Mouse (Mus musculus) liver, embryonic 12.5 days (tissue): Measurements from ENCODE around the gene Tmem176a. TPM values are rescaled to one million over a fixed set of nuclear protein-coding genes. Genes with fewer than 3 reads are reported as not detected.

Experiments used
- ATAC-seq: fragments of 200-750 bp; cut with Nextera tagmentation; 2 replicates; pipeline ENCODE4 v1.8.0; 2017; ENCODE audit warnings: moderate number of reproducible peaks, mild to moderate bottlenecking, moderate library complexity
- H3K27ac ChIP-seq: fragments of 300-500 bp; sonication (generic); 2 replicates; pipeline ENCODE4 v1.5.1; 2016; ENCODE audit warnings: mild to moderate bottlenecking
- H3K27me3 ChIP-seq: fragments of 300-500 bp; sonication (generic); replicated peaks from 2 replicates; pipeline ENCODE4 v1.6.1; 2016; ENCODE audit warnings: mild to moderate bottlenecking, moderate library complexity
- H3K36me3 ChIP-seq: fragments of 300-500 bp; sonication (generic); 2 replicates; pipeline ENCODE4 v1.6.1; 2016; ENCODE audit warnings: mild to moderate bottlenecking, moderate library complexity
- H3K4me1 ChIP-seq: fragments of 300-500 bp; sonication (generic); 2 replicates; pipeline ENCODE4 v1.6.1; 2016
- H3K4me2 ChIP-seq: fragments of 300-500 bp; sonication (generic); 2 replicates; pipeline ENCODE4 v1.6.1; 2016; ENCODE audit warnings: mild to moderate bottlenecking, moderate library complexity
- H3K4me3 ChIP-seq: fragments of 300-500 bp; sonication (generic); 2 replicates; pipeline ENCODE4 v1.5.1; 2016; ENCODE audit warnings: mild to moderate bottlenecking, moderate library complexity
- H3K9ac ChIP-seq: fragments of 300-500 bp; sonication (generic); 2 replicates; pipeline ENCODE4 v1.6.1; 2016; ENCODE audit warnings: mild to moderate bottlenecking, moderate library complexity
- H3K9me3 ChIP-seq: fragments of 300-500 bp; sonication (generic); replicated peaks from 2 replicates; pipeline ENCODE4 v1.6.1; 2016; ENCODE audit warnings: mild to moderate bottlenecking, moderate library complexity
- WGBS: fragments of 180-500 bp; shearing (Covaris S2); methylation state at CpG from one replicate; pipeline ENCODE4 v1.1.7; 2016; ENCODE audit not compliant: insufficient replicate concordance; 5-methylcytosine and 5-hydroxymethylcytosine counted together
- polyA plus RNA-seq: library from polyadenylated mRNA; unstranded; fragments of >200 nt; fragmentation: Nextera tagmentation; extraction: Ambion mirVana; gene quantifications from 2 replicates; pipeline ENCODE4 v1.2.1, GENCODE M21; 2016

Tmem176a gene
- polyA plus RNA-seq, 1 experiment from 2014 or later: 53.2 TPM

DNA sequence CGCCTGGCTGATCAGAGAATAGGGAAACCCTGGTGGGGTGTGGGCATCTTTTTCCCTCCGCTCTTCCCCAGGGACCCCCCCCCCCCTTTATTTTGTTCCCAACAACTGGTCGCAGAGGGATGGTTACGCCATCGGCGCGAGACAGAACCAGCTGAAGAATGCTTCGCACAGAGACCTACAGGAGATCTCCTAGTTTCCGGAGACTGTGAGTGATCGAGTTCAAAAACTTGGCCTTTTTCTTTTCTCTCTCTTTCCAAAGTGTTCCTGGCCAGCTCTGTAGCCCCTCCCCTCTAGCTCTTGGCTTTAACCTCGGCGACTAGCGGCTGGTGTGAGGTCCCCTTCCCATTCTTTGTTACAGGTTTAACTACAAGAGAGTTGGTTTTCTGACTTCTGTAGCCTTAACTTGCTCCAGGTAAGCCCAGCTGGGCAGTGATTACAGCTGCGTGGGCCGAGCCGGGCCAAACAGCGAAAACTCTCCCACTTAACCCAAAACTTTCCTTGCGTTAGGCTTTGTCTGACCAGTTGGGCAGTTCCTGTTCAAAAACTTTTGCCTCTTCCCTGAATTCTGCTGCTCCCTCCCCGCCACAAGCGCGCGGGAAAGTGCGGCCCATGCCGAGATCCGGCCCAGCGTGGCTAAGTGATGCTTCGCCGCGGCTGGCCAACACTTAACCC, 11.2 kb downstream of the Tmem176a start:
- Histone ChIP-seq H3K4me3 (peak overlapping the region; percentile 35), H3K4me1 (no peaks in the 10 kb centered on the region), H3K9me3 (no peaks in the 10 kb centered on the region), H3K9ac (no peak overlapping the region), H3K4me2 (peak overlapping the region; percentile 57), H3K27me3 (peaks cover 13% of the 10 kb centered on the region; the same call in 1 of the 2 replicates), H3K27ac (peak overlapping the region; percentile 48; the same call in 1 of the 2 replicates), H3K36me3 (no peaks in the 10 kb centered on the region)
- ATAC-seq: no peak
- WGBS: 4% methylated on average over 29 of the region's 29 CpGs

DNA sequence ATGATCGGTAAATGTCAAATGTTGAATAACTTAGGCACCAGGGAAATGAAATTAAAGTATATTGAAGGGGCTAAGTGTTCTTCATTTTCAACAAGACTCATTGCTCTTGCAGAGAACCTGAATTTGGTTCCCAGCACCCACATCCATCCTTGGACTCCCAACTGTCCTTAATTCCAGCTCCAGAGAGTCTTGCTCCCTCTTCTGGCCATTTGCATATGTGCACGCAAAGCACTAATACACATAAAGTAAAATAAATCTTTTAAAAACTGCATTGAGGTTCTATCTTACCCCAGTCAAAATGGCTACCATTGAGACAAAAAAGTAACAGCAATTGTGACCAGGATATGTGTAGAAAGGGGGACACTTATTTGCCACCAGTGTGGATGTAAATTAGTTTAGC, 13.4 kb downstream of the Tmem176a start:
- Histone ChIP-seq H3K4me2 (no peak overlapping the region), H3K4me3 (no peak overlapping the region), H3K9me3 (no peaks in the 10 kb centered on the region), H3K9ac (no peak overlapping the region), H3K4me1 (no peaks in the 10 kb centered on the region), H3K27me3 (peaks cover 13% of the 10 kb centered on the region; the same call in 1 of the 2 replicates), H3K36me3 (no peaks in the 10 kb centered on the region), H3K27ac (no peak overlapping the region)
- ATAC-seq: no peak
- WGBS: 74% methylated on average over 2 of the region's 2 CpGs

DNA sequence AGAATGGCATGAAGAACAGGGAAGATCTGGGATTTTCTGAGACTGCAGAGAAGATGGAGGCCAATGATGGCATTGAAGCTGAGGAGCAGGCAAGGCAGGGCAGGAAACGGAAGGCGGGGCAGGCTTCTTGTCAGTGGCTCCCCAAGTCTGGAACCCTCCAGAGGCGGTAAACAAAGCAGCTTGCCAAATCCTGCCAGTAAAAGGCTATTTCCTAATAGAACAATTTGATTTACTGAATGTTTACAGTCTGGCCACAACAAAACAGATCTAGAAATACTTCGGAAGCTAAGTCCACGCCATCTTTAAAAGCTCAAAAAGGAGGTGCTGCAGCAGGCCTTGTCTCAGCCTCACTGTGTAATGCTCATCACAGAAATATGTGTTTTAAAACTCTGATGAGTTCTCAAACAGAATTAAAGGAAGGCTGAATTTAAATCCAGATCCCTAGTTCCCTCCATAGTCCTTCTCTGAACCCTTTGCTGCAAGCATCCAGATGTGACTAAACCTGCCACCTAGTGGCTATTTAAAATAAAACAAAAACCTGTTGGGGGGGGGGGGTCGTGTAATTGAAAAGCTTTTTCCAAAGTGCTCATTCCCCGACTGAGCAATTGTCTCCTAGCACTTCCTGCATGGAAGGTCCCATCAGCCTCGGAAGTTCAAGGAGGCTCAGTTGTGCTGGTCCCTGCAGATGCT, 17.0 kb downstream of the Tmem176a start:
- Histone ChIP-seq H3K36me3 (no peaks in the 10 kb centered on the region), H3K27me3 (no peaks in the 10 kb centered on the region), H3K27ac (no peak overlapping the region), H3K4me3 (no peak overlapping the region), H3K9ac (no peak overlapping the region), H3K9me3 (no peaks in the 10 kb centered on the region), H3K4me2 (no peak overlapping the region), H3K4me1 (no peaks in the 10 kb centered on the region)
- WGBS: 41% methylated on average over 8 of the region's 8 CpGs
- no peak for ATAC-seq

DNA sequence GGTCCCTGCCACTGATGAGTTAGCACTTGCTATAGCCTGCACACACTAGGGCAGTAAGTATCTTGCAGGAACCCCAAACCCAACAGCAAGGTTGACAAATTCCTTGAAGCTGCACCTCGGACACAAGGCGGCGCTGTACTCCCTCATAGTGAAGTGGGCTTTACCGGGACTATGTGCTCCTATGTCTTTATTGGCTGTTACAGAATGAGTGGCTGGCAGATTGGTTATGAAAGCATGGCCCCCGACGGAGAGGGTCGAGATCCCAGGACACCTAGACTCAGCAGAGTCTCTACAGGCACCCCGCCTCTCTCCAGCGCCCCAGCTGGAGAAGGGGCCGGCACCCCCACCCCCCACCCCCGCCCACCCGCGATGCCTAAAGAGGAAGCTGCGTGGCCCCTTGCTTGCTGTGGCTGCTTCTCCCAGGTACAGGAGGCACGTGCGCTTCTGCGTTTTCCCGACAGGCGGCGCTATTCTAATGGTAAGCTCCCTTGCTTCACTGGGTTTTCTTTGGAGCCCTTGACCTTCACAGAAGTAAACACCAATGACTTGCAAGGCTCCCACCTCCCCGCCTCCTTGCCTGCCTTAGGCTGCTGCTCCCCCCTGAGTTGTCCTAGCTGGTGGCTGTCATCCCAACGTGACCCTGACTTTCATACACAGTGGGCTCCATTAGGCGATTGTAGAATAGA, 19.6 kb downstream of the Tmem176a start:
- peak overlapping the region; percentile 61 for H3K4me2 ChIP-seq
- H3K9ac ChIP-seq: no peak overlapping the region
- no peak overlapping the region for H3K27ac ChIP-seq
- 7% methylated on average over 23 of the region's 23 CpGs for WGBS
- peak overlapping the region; percentile 43 for H3K4me3 ChIP-seq
- H3K27me3 ChIP-seq: no peaks in the 10 kb centered on the region
- ATAC-seq: 0 out of 2 replicates have a peak, but pooled peaks have one; percentile 8
- H3K9me3 ChIP-seq: no peaks in the 10 kb centered on the region
- no peaks in the 10 kb centered on the region for H3K36me3 ChIP-seq
- H3K4me1 ChIP-seq: no peaks in the 10 kb centered on the region

DNA sequence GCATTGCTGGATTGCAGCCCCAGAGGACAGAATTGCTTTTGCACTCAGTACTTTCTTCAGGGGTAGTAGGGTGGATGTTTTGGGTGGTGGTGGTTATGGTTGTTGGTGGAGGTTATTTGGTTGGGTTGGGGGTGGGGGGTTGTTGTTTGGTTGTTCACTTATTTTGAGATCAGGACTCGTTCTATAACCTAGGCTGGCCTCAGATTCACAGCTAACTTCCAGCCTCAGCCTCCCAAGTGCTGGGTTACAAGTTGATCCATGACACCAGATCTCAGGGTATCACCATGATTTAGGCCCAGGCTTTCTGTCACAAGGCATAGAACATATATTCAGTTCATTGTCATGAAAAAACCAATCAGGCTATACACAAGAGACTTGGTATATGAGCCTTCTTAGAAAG, 20.1 kb downstream of the Tmem176a start:
- Histone ChIP-seq H3K27ac (no peak overlapping the region), H3K4me3 (no peak overlapping the region), H3K4me1 (no peaks in the 10 kb centered on the region), H3K9ac (no peak overlapping the region), H3K27me3 (no peaks in the 10 kb centered on the region), H3K4me2 (no peak overlapping the region), H3K9me3 (no peaks in the 10 kb centered on the region), H3K36me3 (no peaks in the 10 kb centered on the region)
- no peak for ATAC-seq
- WGBS: 64% methylated on average over 1 of the region's 1 CpGs

DNA sequence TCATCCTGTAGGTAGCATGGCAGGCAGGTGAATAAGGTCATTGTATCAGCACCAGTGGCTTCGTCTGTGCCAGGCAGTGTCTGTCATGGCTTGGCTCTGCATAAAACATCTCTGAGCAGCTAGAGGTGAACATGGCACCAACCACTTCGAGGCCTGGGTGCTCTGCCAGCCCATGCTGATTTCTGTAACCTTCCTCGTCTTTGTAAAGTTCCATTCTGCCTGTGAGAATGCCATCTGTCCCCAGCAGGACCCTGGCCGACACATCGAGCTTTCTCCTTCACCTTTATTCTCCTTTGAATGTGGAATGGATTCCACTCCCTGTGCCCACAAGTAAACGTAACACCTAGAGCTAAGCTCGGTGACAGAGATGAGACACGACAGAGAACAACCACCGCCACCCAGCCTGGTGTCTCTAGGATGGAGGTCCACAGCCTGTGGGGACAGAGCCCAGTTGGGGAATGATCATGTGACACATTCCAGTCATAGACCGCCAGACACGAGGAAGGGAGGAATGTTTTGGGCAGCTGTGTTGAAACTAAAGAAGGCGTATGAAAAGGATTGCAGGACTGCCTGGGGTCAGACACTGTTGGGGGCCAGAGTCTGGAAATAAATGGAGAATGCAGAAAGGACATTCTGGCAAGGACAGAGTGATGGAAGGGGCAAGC, 21.0 kb downstream of the Tmem176a start:
- Histone ChIP-seq H3K9ac (no peak overlapping the region), H3K36me3 (no peaks in the 10 kb centered on the region), H3K9me3 (no peaks in the 10 kb centered on the region), H3K27ac (no peak overlapping the region), H3K4me1 (no peaks in the 10 kb centered on the region), H3K4me2 (no peak overlapping the region), H3K27me3 (no peaks in the 10 kb centered on the region), H3K4me3 (no peak overlapping the region)
- 69% methylated on average over 12 of the region's 12 CpGs for WGBS
- no peak for ATAC-seq

DNA sequence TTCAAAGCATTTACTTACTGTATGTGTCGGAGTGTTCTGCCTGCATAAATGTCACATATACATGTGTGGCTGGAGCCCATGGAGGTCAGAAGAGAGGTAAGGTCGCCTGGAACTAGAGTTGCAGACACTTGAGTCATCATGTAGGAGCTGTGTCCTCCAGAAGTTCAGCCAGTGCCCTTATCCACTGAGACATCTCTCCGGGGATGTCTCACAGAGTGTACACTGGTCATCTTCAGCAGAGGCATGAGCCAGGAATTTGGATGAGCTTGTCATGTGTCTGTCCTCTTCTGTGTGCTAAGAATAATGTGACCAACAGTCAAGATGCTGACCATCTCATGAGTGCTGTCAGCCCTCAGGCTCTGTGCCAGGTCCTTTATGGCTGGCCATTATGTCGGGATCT, 22.1 kb downstream of the Tmem176a start:
- Histone ChIP-seq H3K9me3 (no peaks in the 10 kb centered on the region), H3K4me1 (no peaks in the 10 kb centered on the region), H3K27ac (no peak overlapping the region), H3K4me3 (no peak overlapping the region), H3K36me3 (no peaks in the 10 kb centered on the region), H3K4me2 (no peak overlapping the region), H3K9ac (no peak overlapping the region), H3K27me3 (no peaks in the 10 kb centered on the region)
- WGBS: 62% methylated on average over 4 of the region's 4 CpGs
- no peak for ATAC-seq

DNA sequence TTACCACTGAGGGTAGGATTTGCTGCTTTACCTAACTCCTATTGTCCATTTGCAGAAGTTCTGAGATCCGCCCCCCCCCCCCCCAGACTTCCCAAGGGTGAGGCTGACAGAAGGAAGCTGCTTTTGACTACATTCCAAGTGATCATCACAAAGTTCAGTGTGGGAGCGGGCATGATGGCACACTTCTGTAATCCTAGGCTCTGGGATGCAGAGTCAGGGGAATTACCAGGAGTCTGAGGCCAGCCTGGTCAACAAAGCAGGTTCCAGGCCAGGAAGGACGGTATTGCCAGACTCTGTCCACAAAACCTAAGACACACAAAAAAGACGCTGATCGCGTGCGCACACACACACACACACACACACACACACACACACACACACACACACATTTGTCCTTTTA, 22.8 kb downstream of the Tmem176a start:
- no peaks in the 10 kb centered on the region for H3K4me1 ChIP-seq
- H3K27me3 ChIP-seq: no peaks in the 10 kb centered on the region
- H3K4me2 ChIP-seq: no peak overlapping the region
- no peaks in the 10 kb centered on the region for H3K9me3 ChIP-seq
- ATAC-seq: no peak
- no peak overlapping the region for H3K9ac ChIP-seq
- H3K36me3 ChIP-seq: no peaks in the 10 kb centered on the region
- H3K4me3 ChIP-seq: no peak overlapping the region
- no peak overlapping the region for H3K27ac ChIP-seq
- 75% methylated on average over 7 of the region's 7 CpGs for WGBS

DNA sequence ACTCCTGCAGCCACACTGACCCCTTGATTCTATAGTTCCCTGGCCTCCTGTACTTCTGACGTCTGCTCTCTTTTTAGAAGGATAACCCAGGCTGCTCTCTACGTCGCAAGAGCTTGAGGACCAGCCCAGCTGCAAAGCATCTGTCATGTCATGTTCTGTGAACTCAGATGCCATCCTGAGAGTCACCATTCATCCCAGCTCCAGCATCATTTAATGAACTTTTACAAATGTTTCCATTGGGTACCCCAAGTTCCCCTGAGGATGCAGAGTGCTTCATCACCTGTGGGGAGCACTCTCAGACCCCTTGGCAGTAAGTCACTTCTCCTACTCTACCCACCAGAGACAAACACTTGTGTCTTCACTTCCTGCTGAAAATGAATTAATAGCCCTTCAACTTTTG, 23.5 kb downstream of the Tmem176a start:
- ATAC-seq: no peak
- Histone ChIP-seq H3K4me2 (no peak overlapping the region), H3K4me1 (no peaks in the 10 kb centered on the region), H3K9me3 (no peaks in the 10 kb centered on the region), H3K36me3 (no peaks in the 10 kb centered on the region), H3K27me3 (no peaks in the 10 kb centered on the region), H3K4me3 (no peak overlapping the region), H3K9ac (no peak overlapping the region), H3K27ac (no peak overlapping the region)
- 57% methylated on average over 3 of the region's 3 CpGs for WGBS

DNA sequence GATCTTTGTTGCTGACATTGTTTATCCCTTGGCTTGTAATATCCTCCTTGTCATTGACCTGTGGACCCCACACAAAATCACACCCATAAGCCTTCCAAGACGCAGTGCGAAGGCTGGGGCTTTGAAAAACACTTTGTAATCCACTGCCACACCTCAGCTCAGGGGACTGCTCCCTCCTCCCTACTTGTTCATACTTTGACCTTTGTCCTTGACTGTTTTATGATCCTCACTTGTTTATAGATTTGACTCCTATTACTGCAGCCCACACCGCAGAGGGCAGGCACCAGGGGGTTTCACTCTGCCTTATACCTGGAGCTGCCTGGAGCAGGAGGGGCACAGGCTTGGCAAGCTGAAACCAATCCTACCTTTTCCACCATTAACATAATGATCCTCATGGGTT, 24.0 kb downstream of the Tmem176a start:
- H3K4me1 ChIP-seq: no peaks in the 10 kb centered on the region
- H3K27me3 ChIP-seq: no peaks in the 10 kb centered on the region
- ATAC-seq: no peak
- no peak overlapping the region for H3K4me3 ChIP-seq
- H3K9me3 ChIP-seq: no peaks in the 10 kb centered on the region
- no peak overlapping the region for H3K27ac ChIP-seq
- WGBS: 71% methylated on average over 3 of the region's 3 CpGs
- H3K4me2 ChIP-seq: no peak overlapping the region
- H3K36me3 ChIP-seq: no peaks in the 10 kb centered on the region
- no peak overlapping the region for H3K9ac ChIP-seq

DNA sequence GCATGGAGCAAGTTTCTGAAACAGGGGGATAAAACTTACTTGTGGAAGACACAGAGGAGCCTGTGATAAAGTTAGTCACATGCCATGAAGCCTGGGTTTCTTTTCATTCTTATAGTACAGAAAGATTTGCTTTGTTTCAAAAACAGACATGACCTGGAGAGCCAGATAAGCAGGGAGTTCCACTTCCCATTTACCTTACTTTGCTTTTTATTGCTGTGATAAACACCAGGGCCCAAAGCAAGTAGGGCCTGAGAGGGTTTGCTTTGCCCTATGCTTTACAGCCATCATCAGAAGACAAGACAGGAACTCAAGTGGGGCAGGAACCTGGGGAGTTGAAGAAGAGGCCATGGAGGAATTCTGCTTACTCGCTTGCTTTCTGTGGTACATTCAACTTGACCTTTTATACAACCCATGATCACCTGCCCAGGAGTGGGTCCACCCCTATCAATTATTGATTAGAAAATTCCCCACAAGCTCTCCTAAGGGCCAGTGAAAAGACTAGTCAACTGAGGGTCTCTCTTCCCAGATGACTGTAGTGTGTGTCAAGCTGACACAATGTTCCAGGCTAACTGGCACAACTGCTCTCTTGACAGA, 24.5 kb downstream of the Tmem176a start:
- no peaks in the 10 kb centered on the region for H3K4me1 ChIP-seq
- WGBS: 63% methylated on average over 1 of the region's 1 CpGs
- H3K27me3 ChIP-seq: no peaks in the 10 kb centered on the region
- ATAC-seq: no peak
- H3K4me2 ChIP-seq: no peak overlapping the region
- no peaks in the 10 kb centered on the region for H3K9me3 ChIP-seq
- no peaks in the 10 kb centered on the region for H3K36me3 ChIP-seq
- H3K9ac ChIP-seq: no peak overlapping the region
- no peak overlapping the region for H3K4me3 ChIP-seq
- no peak overlapping the region for H3K27ac ChIP-seq
